Mouse (Mus musculus): Measurements from ENCODE around the gene Thbs4. TPM values are rescaled to one million over a fixed set of nuclear protein-coding genes. Genes with fewer than 3 reads are reported as not detected.
A peak's percentile ranks its signal among the peaks of the same experiment; 100 is the strongest.

Gene Thbs4
- total and polyA plus RNA-seq, 2 experiments from 2014 or later, result 13.4 to 15.3 TPM

GRCm38 (mm10) chr13:92807849-92808248 lies 13.2 kb upstream of the Thbs4 start:
- no peak overlapping the region for H3K27ac ChIP-seq (ENCODE audit: low read depth)
- H3K4me1 ChIP-seq (ENCODE audit: control insufficient read depth, insufficient read depth), result no peaks in the 10 kb centered on the region
- H3K9me3 ChIP-seq (replicated peaks; ENCODE audit: control insufficient read depth, low read length), result no peaks in the 10 kb centered on the region
- ATAC-seq (ENCODE audit: insufficient read depth, low read depth) (no peak), DNase-seq (ENCODE audit: low spot score) (no peak)
- no peaks in the 10 kb centered on the region for H3K36me3 ChIP-seq (replicated peaks; ENCODE audit: control insufficient read depth, insufficient read depth, low read length)
- H3K27me3 ChIP-seq (ENCODE audit: control insufficient read depth, insufficient read depth, low read length), result no peaks in the 10 kb centered on the region
- no peak overlapping the region for H3K4me3 ChIP-seq (ENCODE audit: low read depth, low read length)
- WGBS, result 95% methylated on average over 3 of the region's 3 CpGs
- TF ChIP-seq CTCF (IDR thresholded peaks at IDR 0.05; ENCODE audit: low read depth) (no peak), EP300 (IDR thresholded peaks at IDR 0.05; ENCODE audit: low read depth) (no peak)
- H3K4me2 ChIP-seq (ENCODE audit: low read depth, low read length), result no peak overlapping the region
- H3K9ac ChIP-seq (replicated peaks; ENCODE audit: low read depth, low read length), result no peak overlapping the region

- ATAC-seq (ENCODE audit: insufficient read depth, low read depth) (no peak), DNase-seq (ENCODE audit: low spot score) (no peak)
- no peak overlapping the region for H3K27ac ChIP-seq (ENCODE audit: low read depth)
- H3K36me3 ChIP-seq (replicated peaks; ENCODE audit: control insufficient read depth, insufficient read depth, low read length), result no peaks in the 10 kb centered on the region
- H3K9me3 ChIP-seq (replicated peaks; ENCODE audit: control insufficient read depth, low read length), result no peaks in the 10 kb centered on the region
- H3K9ac ChIP-seq (replicated peaks; ENCODE audit: low read depth, low read length), result no peak overlapping the region
- TF ChIP-seq CTCF (IDR thresholded peaks at IDR 0.05; ENCODE audit: low read depth), result no peak
- H3K4me1 ChIP-seq (ENCODE audit: control insufficient read depth, insufficient read depth), result no peaks in the 10 kb centered on the region
- no peak overlapping the region for H3K4me3 ChIP-seq (ENCODE audit: low read depth, low read length)
- H3K4me2 ChIP-seq (ENCODE audit: low read depth, low read length), result no peak overlapping the region
- H3K27me3 ChIP-seq (ENCODE audit: control insufficient read depth, insufficient read depth, low read length), result no peaks in the 10 kb centered on the region
Measured at GRCm38 (mm10) chr13:92806785-92807184, 12.2 kb upstream of the Thbs4 start.

GRCm38 (mm10) chr13:92799306-92799925 lies 4.8 kb upstream of the Thbs4 start:
- Histone ChIP-seq H3K27ac (ENCODE audit: low read depth) (no peak overlapping the region), H3K36me3 (replicated peaks; ENCODE audit: control insufficient read depth, insufficient read depth, low read length) (no peaks in the 10 kb centered on the region), H3K27me3 (ENCODE audit: control insufficient read depth, insufficient read depth, low read length) (peaks cover 5% of the 10 kb centered on the region; the same call in 1 of the 2 replicates), H3K4me2 (ENCODE audit: low read depth, low read length) (no peak overlapping the region), H3K4me1 (ENCODE audit: control insufficient read depth, insufficient read depth) (peaks cover under 1% of the 10 kb centered on the region), H3K9ac (replicated peaks; ENCODE audit: low read depth, low read length) (no peak overlapping the region), H3K4me3 (ENCODE audit: low read depth, low read length) (no peak overlapping the region), H3K9me3 (replicated peaks; ENCODE audit: control insufficient read depth, low read length) (no peaks in the 10 kb centered on the region)
- TF ChIP-seq EP300 (IDR thresholded peaks at IDR 0.05; ENCODE audit: low read depth) (no peak), CTCF (IDR thresholded peaks at IDR 0.05; ENCODE audit: low read depth) (no peak)
- 58% methylated on average over 7 of the region's 7 CpGs for WGBS
- DNase-seq (ENCODE audit: low spot score) (no peak), ATAC-seq (ENCODE audit: insufficient read depth, low read depth) (no peak)

- TF ChIP-seq CTCF (IDR thresholded peaks at IDR 0.05; ENCODE audit: low read depth) (no peak), EP300 (IDR thresholded peaks at IDR 0.05; ENCODE audit: low read depth) (no peak)
- Histone ChIP-seq H3K27me3 (ENCODE audit: control insufficient read depth, insufficient read depth, low read length) (peaks cover 10% of the 10 kb centered on the region; the same call in 1 of the 2 replicates), H3K4me2 (ENCODE audit: low read depth, low read length) (no peak overlapping the region), H3K36me3 (replicated peaks; ENCODE audit: control insufficient read depth, insufficient read depth, low read length) (no peaks in the 10 kb centered on the region), H3K9ac (replicated peaks; ENCODE audit: low read depth, low read length) (no peak overlapping the region), H3K27ac (ENCODE audit: low read depth) (no peak overlapping the region), H3K4me3 (ENCODE audit: low read depth, low read length) (no peak overlapping the region), H3K9me3 (replicated peaks; ENCODE audit: control insufficient read depth, low read length) (no peaks in the 10 kb centered on the region), H3K4me1 (ENCODE audit: control insufficient read depth, insufficient read depth) (peaks cover 3% of the 10 kb centered on the region)
- 75% methylated on average over 2 of the region's 2 CpGs for WGBS
- no peak for DNase-seq (ENCODE audit: low spot score)
- no peak for ATAC-seq (ENCODE audit: insufficient read depth, low read depth)
Measured at GRCm38 (mm10) chr13:92798830-92799229, 4.2 kb upstream of the Thbs4 start.

- no peaks in the 10 kb centered on the region for H3K36me3 ChIP-seq (replicated peaks; ENCODE audit: control insufficient read depth, insufficient read depth, low read length)
- no peaks in the 10 kb centered on the region for H3K9me3 ChIP-seq (replicated peaks; ENCODE audit: control insufficient read depth, low read length)
- TF ChIP-seq CTCF (IDR thresholded peaks at IDR 0.05; ENCODE audit: low read depth) (no peak), EP300 (IDR thresholded peaks at IDR 0.05; ENCODE audit: low read depth) (no peak)
- peak overlapping the region; percentile 50; the same call in 1 of the 2 replicates for H3K4me3 ChIP-seq (ENCODE audit: low read depth, low read length)
- 66% methylated on average over 8 of the region's 8 CpGs for WGBS
- DNase-seq (ENCODE audit: low spot score) (no peak), ATAC-seq (ENCODE audit: insufficient read depth, low read depth) (no peak)
- peaks cover 7% of the 10 kb centered on the region; the same call in 1 of the 2 replicates for H3K4me1 ChIP-seq (ENCODE audit: control insufficient read depth, insufficient read depth)
- peak overlapping the region; percentile 66 for H3K4me2 ChIP-seq (ENCODE audit: low read depth, low read length)
- H3K27me3 ChIP-seq (ENCODE audit: control insufficient read depth, insufficient read depth, low read length), result peaks cover 13% of the 10 kb centered on the region; the same call in 1 of the 2 replicates
- no peak overlapping the region for H3K9ac ChIP-seq (replicated peaks; ENCODE audit: low read depth, low read length)
- no peak overlapping the region for H3K27ac ChIP-seq (ENCODE audit: low read depth)
Measured at GRCm38 (mm10) chr13:92793636-92794035, 982 bp downstream of the Thbs4 start.

GRCm38 (mm10) chr13:92791474-92791873 lies 3.1 kb downstream of the Thbs4 start:
- Histone ChIP-seq H3K9me3 (replicated peaks; ENCODE audit: control insufficient read depth, low read length) (no peaks in the 10 kb centered on the region), H3K4me2 (ENCODE audit: low read depth, low read length) (no peak overlapping the region), H3K4me1 (ENCODE audit: control insufficient read depth, insufficient read depth) (peaks cover 7% of the 10 kb centered on the region; the same call in 1 of the 2 replicates), H3K36me3 (replicated peaks; ENCODE audit: control insufficient read depth, insufficient read depth, low read length) (no peaks in the 10 kb centered on the region), H3K9ac (replicated peaks; ENCODE audit: low read depth, low read length) (no peak overlapping the region), H3K27me3 (ENCODE audit: control insufficient read depth, insufficient read depth, low read length) (peaks cover 13% of the 10 kb centered on the region; the same call in 1 of the 2 replicates), H3K27ac (ENCODE audit: low read depth) (no peak overlapping the region), H3K4me3 (ENCODE audit: low read depth, low read length) (no peak overlapping the region)
- TF ChIP-seq EP300 (IDR thresholded peaks at IDR 0.05; ENCODE audit: low read depth), result no peak
- TF ChIP-seq CTCF (IDR thresholded peaks at IDR 0.05; ENCODE audit: low read depth), result no peak
- WGBS, result 35% methylated on average over 7 of the region's 7 CpGs
- DNase-seq (ENCODE audit: low spot score) (no peak), ATAC-seq (ENCODE audit: insufficient read depth, low read depth) (no peak)
